Mouse (Mus musculus): ENCODE data around the gene 1700003H04Rik. TPM values are rescaled to one million over a fixed set of nuclear protein-coding genes. Genes with fewer than 3 reads are reported as not detected.

Gene 1700003H04Rik
- not detected in 2 replicates for total RNA-seq (2023)

GRCm38 (mm10) chr3:124581001-124581400 is at the start of gene 1700003H04Rik:
Gene 1700003H04Rik (minus strand): TSS chr3:124581101.

Other genes with a start within 250 kb of the 1700003H04Rik start
- not detected in 2 replicates for gene 1700006A11Rik, start 155.1 kb downstream of the 1700003H04Rik start, total RNA-seq (2023)

Measured in neutrophil, adult 65 days (primary cell).